Mouse (Mus musculus): ENCODE measurements around the gene Wdr63. TPM values are rescaled to one million over a fixed set of nuclear protein-coding genes. Genes with fewer than 3 reads are reported as not detected.

Gene Wdr63
- polyA plus RNA-seq, 1 experiment from 2014 or later = 0.74 TPM

- Histone ChIP-seq H3K27ac (ENCODE audit: low read length) (no peak overlapping the region), H3K9ac (ENCODE audit: low read length) (no peak overlapping the region), H3K36me3 (ENCODE audit: control insufficient read depth, insufficient read depth) (no peaks in the 10 kb centered on the region), H3K27me3 (ENCODE audit: control insufficient read depth, insufficient read depth, low read length) (no peaks in the 10 kb centered on the region), H3K4me2 (ENCODE audit: low read depth, low read length) (no peak overlapping the region), H3K4me1 (ENCODE audit: control insufficient read depth, insufficient read depth, low read length) (no peaks in the 10 kb centered on the region), H3K9me3 (replicated peaks; ENCODE audit: control insufficient read depth, low read length) (peaks cover 8% of the 10 kb centered on the region; the same call in 1 of the 2 replicates), H3K4me3 (ENCODE audit: low read length) (no peak overlapping the region)
- WGBS = 37% methylated on average over 15 of the region's 15 CpGs
- ATAC-seq (replicated peaks; ENCODE audit: extremely low read depth, insufficient read depth, low FRiP score) = no peak
Measured at GRCm38 (mm10) chr3:146037906-146038305, 70.0 kb downstream of the Wdr63 start.

- Histone ChIP-seq H3K9me3 (replicated peaks; ENCODE audit: control insufficient read depth, low read length) (0 out of 2 replicates have a peak, but pooled peaks cover 2% of the 10 kb centered on the region), H3K27ac (ENCODE audit: low read length) (no peak overlapping the region), H3K27me3 (ENCODE audit: control insufficient read depth, insufficient read depth, low read length) (no peaks in the 10 kb centered on the region), H3K4me2 (ENCODE audit: low read depth, low read length) (no peak overlapping the region), H3K4me1 (ENCODE audit: control insufficient read depth, insufficient read depth, low read length) (peaks cover 8% of the 10 kb centered on the region), H3K9ac (ENCODE audit: low read length) (no peak overlapping the region), H3K4me3 (ENCODE audit: low read length) (no peak overlapping the region), H3K36me3 (ENCODE audit: control insufficient read depth, insufficient read depth) (no peaks in the 10 kb centered on the region)
- no peak for ATAC-seq (replicated peaks; ENCODE audit: extremely low read depth, insufficient read depth, low FRiP score)
- WGBS = 86% methylated on average over 5 of the region's 5 CpGs
Measured at GRCm38 (mm10) chr3:146032976-146033375, 75.0 kb downstream of the Wdr63 start.

GRCm38 (mm10) chr3:146030255-146030836 is 77.6 kb downstream of the Wdr63 start:
- Histone ChIP-seq H3K36me3 (ENCODE audit: control insufficient read depth, insufficient read depth) (no peaks in the 10 kb centered on the region), H3K4me3 (ENCODE audit: low read length) (no peak overlapping the region), H3K4me1 (ENCODE audit: control insufficient read depth, insufficient read depth, low read length) (peaks cover 14% of the 10 kb centered on the region), H3K27ac (ENCODE audit: low read length) (peak overlapping the region; percentile 32), H3K9me3 (replicated peaks; ENCODE audit: control insufficient read depth, low read length) (0 out of 2 replicates have a peak, but pooled peaks cover 2% of the 10 kb centered on the region), H3K27me3 (ENCODE audit: control insufficient read depth, insufficient read depth, low read length) (no peaks in the 10 kb centered on the region), H3K9ac (ENCODE audit: low read length) (peak overlapping the region; percentile 29; the same call in 1 of the 2 replicates), H3K4me2 (ENCODE audit: low read depth, low read length) (no peak overlapping the region)
- ATAC-seq (replicated peaks; ENCODE audit: extremely low read depth, insufficient read depth, low FRiP score) = no peak
- 13% methylated on average over 5 of the region's 5 CpGs for WGBS

- WGBS = 84% methylated on average over 3 of the region's 3 CpGs
- H3K4me3 ChIP-seq (ENCODE audit: low read length) = no peak overlapping the region
- peaks cover 6% of the 10 kb centered on the region; the same call in 1 of the 2 replicates for H3K36me3 ChIP-seq (ENCODE audit: control insufficient read depth, insufficient read depth)
- H3K4me1 ChIP-seq (ENCODE audit: control insufficient read depth, insufficient read depth, low read length) = peaks cover 14% of the 10 kb centered on the region
- no peak for ATAC-seq (replicated peaks; ENCODE audit: extremely low read depth, insufficient read depth, low FRiP score)
- H3K4me2 ChIP-seq (ENCODE audit: low read depth, low read length) = no peak overlapping the region
- no peak overlapping the region for H3K9ac ChIP-seq (ENCODE audit: low read length)
- H3K9me3 ChIP-seq (replicated peaks; ENCODE audit: control insufficient read depth, low read length) = 0 out of 2 replicates have a peak, but pooled peaks cover 2% of the 10 kb centered on the region
- no peaks in the 10 kb centered on the region for H3K27me3 ChIP-seq (ENCODE audit: control insufficient read depth, insufficient read depth, low read length)
- H3K27ac ChIP-seq (ENCODE audit: low read length) = no peak overlapping the region
Measured at GRCm38 (mm10) chr3:146029234-146029633, 78.7 kb downstream of the Wdr63 start.

GRCm38 (mm10) chr3:146028406-146028805 is 79.5 kb downstream of the Wdr63 start:
- H3K36me3 ChIP-seq (ENCODE audit: control insufficient read depth, insufficient read depth) = peaks cover 11% of the 10 kb centered on the region
- ATAC-seq (replicated peaks; ENCODE audit: extremely low read depth, insufficient read depth, low FRiP score) = no peak
- no peak overlapping the region for H3K9ac ChIP-seq (ENCODE audit: low read length)
- no peak overlapping the region for H3K4me2 ChIP-seq (ENCODE audit: low read depth, low read length)
- 0 out of 2 replicates have a peak, but pooled peaks cover 2% of the 10 kb centered on the region for H3K9me3 ChIP-seq (replicated peaks; ENCODE audit: control insufficient read depth, low read length)
- no peaks in the 10 kb centered on the region for H3K27me3 ChIP-seq (ENCODE audit: control insufficient read depth, insufficient read depth, low read length)
- H3K4me1 ChIP-seq (ENCODE audit: control insufficient read depth, insufficient read depth, low read length) = peaks cover 14% of the 10 kb centered on the region
- H3K27ac ChIP-seq (ENCODE audit: low read length) = no peak overlapping the region
- no peak overlapping the region for H3K4me3 ChIP-seq (ENCODE audit: low read length)
- 95% methylated on average over 2 of the region's 2 CpGs for WGBS

- no peak overlapping the region for H3K9ac ChIP-seq (ENCODE audit: low read length)
- peak overlapping the region; percentile 9; the same call in 1 of the 2 replicates for H3K27ac ChIP-seq (ENCODE audit: low read length)
- no peak overlapping the region for H3K4me2 ChIP-seq (ENCODE audit: low read depth, low read length)
- H3K36me3 ChIP-seq (ENCODE audit: control insufficient read depth, insufficient read depth) = peaks cover 16% of the 10 kb centered on the region
- no peak overlapping the region for H3K4me3 ChIP-seq (ENCODE audit: low read length)
- H3K9me3 ChIP-seq (replicated peaks; ENCODE audit: control insufficient read depth, low read length) = no peaks in the 10 kb centered on the region
- peaks cover 14% of the 10 kb centered on the region for H3K4me1 ChIP-seq (ENCODE audit: control insufficient read depth, insufficient read depth, low read length)
- no peak for ATAC-seq (replicated peaks; ENCODE audit: extremely low read depth, insufficient read depth, low FRiP score)
- no peaks in the 10 kb centered on the region for H3K27me3 ChIP-seq (ENCODE audit: control insufficient read depth, insufficient read depth, low read length)
- WGBS = 21% methylated on average over 6 of the region's 6 CpGs
Measured at GRCm38 (mm10) chr3:146027116-146027515, 80.8 kb downstream of the Wdr63 start.

GRCm38 (mm10) chr3:146025499-146025898 is 82.4 kb downstream of the Wdr63 start:
- H3K4me1 ChIP-seq (ENCODE audit: control insufficient read depth, insufficient read depth, low read length) = peaks cover 13% of the 10 kb centered on the region
- H3K9ac ChIP-seq (ENCODE audit: low read length) = no peak overlapping the region
- no peak overlapping the region for H3K27ac ChIP-seq (ENCODE audit: low read length)
- H3K4me2 ChIP-seq (ENCODE audit: low read depth, low read length) = no peak overlapping the region
- H3K36me3 ChIP-seq (ENCODE audit: control insufficient read depth, insufficient read depth) = peaks cover 19% of the 10 kb centered on the region
- H3K27me3 ChIP-seq (ENCODE audit: control insufficient read depth, insufficient read depth, low read length) = no peaks in the 10 kb centered on the region
- no peak overlapping the region for H3K4me3 ChIP-seq (ENCODE audit: low read length)
- H3K9me3 ChIP-seq (replicated peaks; ENCODE audit: control insufficient read depth, low read length) = no peaks in the 10 kb centered on the region
- no peak for ATAC-seq (replicated peaks; ENCODE audit: extremely low read depth, insufficient read depth, low FRiP score)
- 89% methylated on average over 6 of the region's 6 CpGs for WGBS

- H3K9ac ChIP-seq (ENCODE audit: low read length) = no peak overlapping the region
- WGBS = 84% methylated on average over 7 of the region's 7 CpGs
- no peaks in the 10 kb centered on the region for H3K9me3 ChIP-seq (replicated peaks; ENCODE audit: control insufficient read depth, low read length)
- H3K27ac ChIP-seq (ENCODE audit: low read length) = no peak overlapping the region
- peaks cover 19% of the 10 kb centered on the region for H3K36me3 ChIP-seq (ENCODE audit: control insufficient read depth, insufficient read depth)
- no peak overlapping the region for H3K4me3 ChIP-seq (ENCODE audit: low read length)
- peaks cover 8% of the 10 kb centered on the region for H3K4me1 ChIP-seq (ENCODE audit: control insufficient read depth, insufficient read depth, low read length)
- H3K4me2 ChIP-seq (ENCODE audit: low read depth, low read length) = no peak overlapping the region
- no peak for ATAC-seq (replicated peaks; ENCODE audit: extremely low read depth, insufficient read depth, low FRiP score)
- H3K27me3 ChIP-seq (ENCODE audit: control insufficient read depth, insufficient read depth, low read length) = no peaks in the 10 kb centered on the region
Measured at GRCm38 (mm10) chr3:146024746-146025145, 83.2 kb downstream of the Wdr63 start.

- no peak for ATAC-seq (replicated peaks; ENCODE audit: extremely low read depth, insufficient read depth, low FRiP score)
- H3K36me3 ChIP-seq (ENCODE audit: control insufficient read depth, insufficient read depth) = peaks cover 22% of the 10 kb centered on the region
Measured at GRCm38 (mm10) chr3:146022232-146022631, 85.7 kb downstream of the Wdr63 start.

More at GRCm38 (mm10) chr3:146022232-146022631, 85.7 kb downstream of the Wdr63 start:
- Histone ChIP-seq H3K27ac (ENCODE audit: low read length) (no peak overlapping the region), H3K9me3 (replicated peaks; ENCODE audit: control insufficient read depth, low read length) (no peaks in the 10 kb centered on the region), H3K9ac (ENCODE audit: low read length) (no peak overlapping the region), H3K4me2 (ENCODE audit: low read depth, low read length) (no peak overlapping the region), H3K4me1 (ENCODE audit: control insufficient read depth, insufficient read depth, low read length) (peaks cover 5% of the 10 kb centered on the region), H3K4me3 (ENCODE audit: low read length) (no peak overlapping the region), H3K27me3 (ENCODE audit: control insufficient read depth, insufficient read depth, low read length) (no peaks in the 10 kb centered on the region)
- WGBS = 89% methylated on average over 9 of the region's 9 CpGs

All from heart, embryonic 16.5 days (tissue).